Mouse (Mus musculus) cerebellum, adult 11-12 months (tissue): ENCODE results near the gene Ing4.

Experiments
- DNase-seq: peaks from one replicate; pipeline ENCODE4 v3.0.0; 2022

The Ing4 gene

DNA sequence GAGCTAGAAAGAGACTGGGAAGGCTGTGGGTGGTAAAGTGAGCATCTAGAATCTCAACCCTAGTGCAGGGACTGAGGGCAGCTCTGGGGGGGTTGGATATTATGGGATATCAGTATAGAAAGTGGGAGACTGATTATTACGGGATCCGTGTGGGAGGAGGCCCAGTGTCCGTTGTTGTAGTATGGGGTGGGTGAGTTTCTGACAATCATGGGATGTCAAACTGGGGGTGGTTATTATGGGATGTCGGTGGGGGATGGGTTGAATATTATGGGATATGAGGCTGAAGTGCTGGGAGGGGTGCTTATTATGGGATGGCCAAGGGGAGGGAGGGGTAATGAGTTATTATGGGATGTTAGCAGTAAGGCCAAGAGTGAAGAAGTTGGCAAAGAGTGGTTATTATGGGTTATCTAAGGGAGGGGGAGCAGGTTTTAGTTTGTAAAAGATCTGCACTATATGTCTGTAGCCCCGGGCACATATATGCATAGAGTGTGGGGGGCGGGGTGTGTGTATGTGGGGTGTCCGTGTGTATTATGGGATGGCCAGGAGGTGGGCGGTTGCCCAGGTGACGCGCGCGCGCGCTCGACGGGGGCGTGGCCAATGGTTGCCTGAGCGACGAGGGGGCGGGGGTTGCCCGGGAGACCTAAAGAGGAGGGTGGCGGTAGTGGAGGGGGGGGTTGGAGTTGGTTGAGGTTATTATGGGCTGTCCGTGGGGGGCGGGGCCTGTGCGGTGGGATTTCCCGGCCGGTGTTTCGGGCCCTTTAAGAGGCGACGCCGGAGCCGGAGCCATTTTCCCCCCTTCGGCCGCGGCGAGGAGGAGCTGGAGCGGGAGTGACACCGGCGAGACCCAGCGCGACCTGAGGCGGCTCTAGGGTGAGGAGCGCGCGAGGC lies 56.1 kb downstream of the Ing4 start, which contains the start of gene Chd4:
Gene Chd4, plus strand, starts transcription at position 591 of the 888 bp plus-strand sequence.
- peak; percentile 96 for DNase-seq

DNA sequence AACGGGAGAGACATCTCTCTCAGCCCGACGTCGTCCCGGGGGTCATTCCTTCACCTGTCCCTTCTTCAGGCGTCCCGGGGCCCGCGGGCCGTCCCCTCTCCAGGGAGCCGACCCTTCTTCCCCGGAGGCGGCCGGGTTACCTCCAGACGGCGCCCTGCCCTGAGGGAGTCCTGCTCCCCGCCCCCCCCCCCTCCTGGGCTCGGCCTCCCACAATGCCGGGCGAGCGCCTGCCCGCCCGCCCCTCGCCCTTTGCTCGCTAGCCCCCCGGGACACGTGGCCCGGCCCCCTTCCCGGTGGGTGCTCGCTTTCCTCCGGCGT lies 56.7 kb downstream of the Ing4 start:
- no peak for DNase-seq

DNA sequence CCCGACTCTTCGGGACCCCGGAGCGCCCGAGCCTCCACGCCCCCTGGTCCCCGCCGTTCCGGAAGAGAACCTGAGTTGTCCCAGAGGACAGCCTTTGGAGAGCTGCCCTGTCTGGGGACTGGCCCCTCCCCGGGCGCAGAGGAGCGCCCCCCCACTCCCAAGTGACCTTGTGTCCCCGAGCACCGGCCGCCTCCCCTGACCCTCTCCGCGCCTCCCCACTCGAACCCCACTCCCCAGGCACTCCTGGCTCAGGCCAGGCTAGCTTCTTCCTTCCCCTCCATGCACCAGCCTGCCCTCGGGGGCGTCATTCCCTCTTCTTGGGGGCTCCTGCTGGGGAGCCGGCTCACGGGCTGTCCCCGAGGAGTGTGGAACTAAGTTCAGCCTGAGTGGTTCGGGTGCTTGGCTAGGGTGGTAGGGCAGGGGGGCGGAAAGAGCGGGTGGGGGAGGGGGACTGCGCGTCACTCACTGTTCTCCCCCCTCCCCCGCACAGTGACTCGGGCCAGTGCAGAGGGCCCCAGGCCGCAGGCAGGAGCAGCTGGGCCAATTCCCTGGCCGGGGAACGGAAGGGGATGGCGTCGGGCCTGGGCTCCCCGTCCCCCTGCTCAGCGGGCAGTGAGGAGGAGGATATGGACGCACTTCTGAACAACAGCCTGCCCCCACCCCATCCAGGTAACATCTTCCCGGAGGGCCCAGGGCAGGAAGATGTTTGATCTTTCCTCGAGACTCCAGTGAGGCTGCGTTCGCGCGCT lies 57.2 kb downstream of the Ing4 start:
- DNase-seq: peak; percentile 84

DNA sequence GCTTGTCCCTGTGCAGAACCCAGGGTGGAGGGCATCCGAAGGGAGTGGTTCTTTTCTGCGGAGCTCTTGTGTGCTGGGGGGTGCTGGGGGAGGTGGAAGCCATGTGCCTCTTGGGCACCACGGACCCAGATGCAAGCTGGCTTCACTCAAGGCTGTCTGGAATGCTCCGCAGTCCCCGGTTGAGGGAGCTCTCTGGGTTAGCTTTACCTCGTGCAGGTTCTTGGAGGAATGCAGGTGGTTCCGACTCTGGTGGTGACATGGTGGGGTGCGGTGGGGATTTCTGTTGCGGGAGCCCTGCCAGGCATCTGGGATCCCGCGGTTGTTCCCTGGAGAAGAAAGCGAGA lies 57.8 kb downstream of the Ing4 start:
- no peak for DNase-seq

DNA sequence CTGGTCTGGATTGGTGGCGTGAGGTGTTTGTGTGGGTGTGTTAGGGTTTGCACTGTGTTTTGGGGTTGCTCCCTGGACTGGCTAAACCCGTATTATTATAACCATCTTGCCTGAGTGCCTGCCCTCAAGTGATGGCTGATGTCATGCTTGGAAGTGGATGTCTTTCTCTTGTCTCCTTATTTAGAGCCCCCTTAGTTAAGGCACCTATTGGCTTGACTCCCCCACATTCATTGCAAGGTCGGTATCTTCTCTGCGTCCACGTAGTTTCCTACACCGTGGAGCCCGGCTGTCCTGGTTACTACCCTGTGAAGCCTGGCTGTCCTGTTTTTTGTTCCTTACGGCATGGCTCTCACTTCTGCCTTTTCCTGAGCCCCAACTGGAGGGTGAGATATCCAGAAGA lies 58.4 kb downstream of the Ing4 start:
- DNase-seq: no peak

DNA sequence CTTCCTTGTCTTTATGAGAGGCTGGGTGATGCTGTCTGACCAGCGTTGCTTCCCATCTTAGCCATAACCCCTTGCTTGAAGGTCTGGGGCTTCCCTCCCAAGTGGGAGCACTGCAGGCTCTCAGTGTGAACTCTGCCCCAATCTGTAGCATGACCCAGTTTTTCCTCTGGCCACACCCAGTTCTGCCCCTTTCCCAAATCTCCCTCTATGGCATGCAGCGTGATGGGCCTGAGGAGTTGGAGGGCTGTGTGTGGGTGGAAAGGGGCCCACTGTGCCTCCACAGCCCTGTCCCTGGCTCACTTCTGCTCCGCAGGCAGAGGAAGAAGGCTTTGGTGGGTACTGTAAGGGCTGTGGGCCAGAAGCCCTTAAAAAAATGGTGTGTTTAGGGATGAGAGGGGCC lies 59.0 kb downstream of the Ing4 start:
- DNase-seq: peak; percentile 54
